Mouse (Mus musculus) liver, adult 2 months (tissue): Measurements from ENCODE around the gene Pappa. TPM values are rescaled to one million over a fixed set of nuclear protein-coding genes. Genes with fewer than 3 reads are reported as not detected.

Experiments
- DNase-seq: peaks from one replicate; pipeline ENCODE4 v3.0.0-alpha.2; 2011; ENCODE audit warnings: low read depth, low spot score; ENCODE audit errors: extremely low read depth
- H3K27ac ChIP-seq: fragments of 200-500 bp; replicated peaks from 2 replicates; pipeline ENCODE4 v1.5.1; 2012; ENCODE audit warnings: low read depth, mild to moderate bottlenecking, control low read depth, inconsistent platforms, low read length; ENCODE audit not compliant: insufficient read depth
- H3K27me3 ChIP-seq: fragments of 200-500 bp; 2 replicates; pipeline ENCODE4 v1.6.1; 2012; ENCODE audit warnings: mild to moderate bottlenecking, moderate library complexity, low read length, inconsistent platforms; ENCODE audit not compliant: control insufficient read depth, insufficient read depth
- H3K36me3 ChIP-seq: fragments of 200-500 bp; 2 replicates; pipeline ENCODE4 v1.6.1; 2012; ENCODE audit warnings: low read length, inconsistent platforms; ENCODE audit not compliant: control insufficient read depth, insufficient read depth
- H3K4me1 ChIP-seq: fragments of 200-500 bp; 2 replicates; pipeline ENCODE4 v1.6.1; 2011; ENCODE audit warnings: low read length; ENCODE audit not compliant: control insufficient read depth, insufficient read depth
- H3K4me3 ChIP-seq: fragments of 200-500 bp; 2 replicates; pipeline ENCODE4 v1.5.1; 2011; ENCODE audit warnings: low read depth, mild to moderate bottlenecking, control low read depth, low read length, moderate library complexity; ENCODE audit not compliant: insufficient read depth
- H3K79me2 ChIP-seq: fragments of 200-500 bp; 2 replicates; pipeline ENCODE4 v1.6.1; 2012; ENCODE audit warnings: inconsistent platforms, mild to moderate bottlenecking, low read length, moderate library complexity; ENCODE audit not compliant: control insufficient read depth, insufficient read depth
- H3K9ac ChIP-seq: fragments of 200-500 bp; 2 replicates; pipeline ENCODE4 v1.6.1; 2012; ENCODE audit warnings: low read depth, mild to moderate bottlenecking, control low read depth, inconsistent platforms, low read length
- CTCF ChIP-seq: fragments of 200-500 bp; IDR thresholded peaks from 2 replicates; pipeline ENCODE4 v1.5.1; 2011; ENCODE audit warnings: low read depth, low read length, control low read depth
- POLR2A ChIP-seq: fragments of 200-500 bp; IDR thresholded peaks from 2 replicates; pipeline ENCODE4 v1.6.1; 2011; ENCODE audit warnings: low read length, control low read depth; ENCODE audit not compliant: insufficient read depth; ENCODE audit errors: extremely low read depth
- WGBS: fragments of 180-500 bp; shearing (Covaris S2); methylation state at CpG from one replicate; pipeline ENCODE4 v1.1.7; 2018; 5-methylcytosine and 5-hydroxymethylcytosine counted together
- polyA plus RNA-seq: library from polyadenylated mRNA; depleted of rRNA; stranded (reverse); fragments of >200 nt; gene quantifications from 2 replicates; pipeline ENCODE4 v1.2.3, GENCODE M21; 2012
- total RNA-seq: library from RNA; depleted of rRNA; stranded (reverse); fragments of >200 nt; gene quantifications from 2 replicates; pipeline ENCODE4 v1.2.3, GENCODE M21; 2014

Pappa gene
- total and polyA plus RNA-seq, 2 experiments = 0.02 to 0.09 TPM

GRCm38 (mm10) chr4:65328486-65329308 lies 204.7 kb downstream of the Pappa start:
- Histone ChIP-seq H3K36me3 (no peaks in the 10 kb centered on the region), H3K27ac (no peak overlapping the region), H3K27me3 (no peaks in the 10 kb centered on the region), H3K9ac (no peak overlapping the region), H3K4me1 (no peaks in the 10 kb centered on the region), H3K79me2 (no peaks in the 10 kb centered on the region), H3K4me3 (no peak overlapping the region)
- no peak for DNase-seq
- TF ChIP-seq CTCF (no peak), POLR2A (no peak)
- WGBS = 85% methylated on average over 9 of the region's 9 CpGs

DNA sequence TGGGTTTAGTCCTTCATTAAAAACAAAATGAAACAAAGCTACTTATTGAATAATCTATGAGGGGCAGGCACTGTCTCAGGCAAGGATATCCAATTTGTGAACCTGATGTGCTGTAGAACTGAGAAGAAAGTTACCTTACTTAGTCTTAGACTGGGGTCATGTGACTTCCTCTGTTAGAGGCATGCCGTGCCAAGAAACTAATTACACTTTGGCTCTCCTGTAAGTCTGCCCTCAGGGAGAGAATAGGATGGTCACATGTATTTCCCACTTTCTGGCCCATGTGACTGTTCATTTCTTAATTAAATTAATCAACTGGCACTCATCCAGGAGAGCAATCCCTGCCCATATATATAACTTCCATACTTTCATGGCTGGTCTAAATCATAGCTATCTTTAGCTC lies 209.7 kb downstream of the Pappa start:
- H3K27me3 ChIP-seq = no peaks in the 10 kb centered on the region
- WGBS = 72% methylated on average over 1 of the region's 1 CpGs
- no peaks in the 10 kb centered on the region for H3K79me2 ChIP-seq
- no peaks in the 10 kb centered on the region for H3K36me3 ChIP-seq
- no peak for DNase-seq
- no peaks in the 10 kb centered on the region for H3K4me1 ChIP-seq
- no peak for TF ChIP-seq POLR2A
- TF ChIP-seq CTCF = no peak
- no peak overlapping the region for H3K27ac ChIP-seq
- no peak overlapping the region for H3K9ac ChIP-seq
- no peak overlapping the region for H3K4me3 ChIP-seq

DNA sequence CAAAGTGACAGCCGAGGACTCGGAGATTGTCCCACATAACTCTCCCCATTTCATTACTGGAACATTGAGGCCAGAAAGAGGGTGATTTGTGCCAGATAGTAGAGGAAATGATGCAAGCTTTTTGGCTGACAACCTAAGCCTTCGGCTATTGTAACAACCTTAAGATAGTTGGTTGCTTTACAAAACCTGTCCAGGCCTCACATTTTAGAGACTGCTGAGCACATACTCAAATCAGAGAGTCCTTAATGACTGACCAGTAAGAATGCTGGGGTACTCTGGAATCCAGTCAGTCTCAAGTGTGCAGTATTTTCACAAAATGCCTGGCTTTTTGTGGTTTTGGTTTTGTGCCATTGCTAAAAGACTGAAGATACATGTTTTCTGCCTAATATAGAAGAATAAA lies 217.8 kb downstream of the Pappa start:
- H3K4me1 ChIP-seq = no peaks in the 10 kb centered on the region
- TF ChIP-seq POLR2A (no peak), CTCF (no peak)
- no peaks in the 10 kb centered on the region for H3K79me2 ChIP-seq
- H3K27me3 ChIP-seq = no peaks in the 10 kb centered on the region
- H3K9ac ChIP-seq = no peak overlapping the region
- WGBS = 68% methylated on average over 3 of the region's 3 CpGs
- no peaks in the 10 kb centered on the region for H3K36me3 ChIP-seq
- DNase-seq = peak; percentile 24
- H3K27ac ChIP-seq = no peak overlapping the region
- no peak overlapping the region for H3K4me3 ChIP-seq

DNA sequence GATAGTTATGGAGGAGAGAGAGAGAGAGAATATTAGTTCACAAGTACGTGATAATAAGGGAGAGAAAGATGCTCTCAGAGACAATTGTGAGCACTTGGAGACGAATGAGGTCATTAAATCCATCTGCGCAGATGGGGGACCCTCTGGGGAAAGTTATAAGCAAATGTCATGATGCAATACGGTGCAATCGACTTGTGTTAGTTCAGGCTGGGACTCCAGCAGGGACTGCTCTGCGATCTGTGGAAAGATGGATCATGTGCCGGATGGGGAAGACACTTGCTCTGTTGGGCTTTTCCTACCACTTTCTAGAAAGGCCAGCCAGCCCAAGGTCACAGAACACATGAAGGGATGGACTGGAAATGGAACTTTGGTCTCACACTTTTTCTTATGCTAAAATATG lies 226.5 kb downstream of the Pappa start:
- no peak for DNase-seq
- no peaks in the 10 kb centered on the region for H3K4me1 ChIP-seq
- no peak overlapping the region for H3K9ac ChIP-seq
- H3K79me2 ChIP-seq = no peaks in the 10 kb centered on the region
- H3K4me3 ChIP-seq = no peak overlapping the region
- 86% methylated on average over 7 of the region's 7 CpGs for WGBS
- H3K27ac ChIP-seq = no peak overlapping the region
- no peaks in the 10 kb centered on the region for H3K36me3 ChIP-seq
- no peak for TF ChIP-seq POLR2A
- TF ChIP-seq CTCF = no peak
- H3K27me3 ChIP-seq = no peaks in the 10 kb centered on the region

- TF ChIP-seq CTCF (no peak), POLR2A (no peak)
- no peaks in the 10 kb centered on the region for H3K27me3 ChIP-seq
- no peak overlapping the region for H3K4me3 ChIP-seq
- no peak overlapping the region for H3K9ac ChIP-seq
- H3K36me3 ChIP-seq = no peaks in the 10 kb centered on the region
- no peak for DNase-seq
- no peak overlapping the region for H3K27ac ChIP-seq
- H3K79me2 ChIP-seq = no peaks in the 10 kb centered on the region
- no peaks in the 10 kb centered on the region for H3K4me1 ChIP-seq
- 79% methylated on average over 4 of the region's 4 CpGs for WGBS
These were observed 230.6 kb downstream of the Pappa start for GRCm38 (mm10) chr4:65354580-65354979.

DNA sequence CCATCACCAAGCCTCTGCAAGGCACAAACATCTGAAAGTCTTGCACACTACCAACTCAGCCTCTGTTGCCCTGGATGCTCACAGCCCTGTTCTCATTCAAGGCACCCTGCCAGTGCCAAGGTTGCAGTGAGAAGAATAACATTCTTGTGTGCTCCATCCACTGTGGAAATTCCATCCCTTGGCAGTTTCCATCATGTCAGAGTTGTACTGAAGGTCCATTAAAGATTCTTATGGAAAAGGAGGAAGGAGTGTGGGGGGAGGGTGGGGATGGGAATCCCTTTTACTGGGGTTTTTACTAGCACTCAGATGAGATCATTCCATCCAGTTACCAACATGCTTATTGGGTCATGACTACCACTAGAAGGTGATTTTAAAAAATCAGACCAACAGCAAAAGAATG lies 243.2 kb downstream of the Pappa start:
- Histone ChIP-seq H3K9ac (no peak overlapping the region), H3K36me3 (no peaks in the 10 kb centered on the region), H3K4me3 (no peak overlapping the region), H3K27me3 (no peaks in the 10 kb centered on the region), H3K79me2 (no peaks in the 10 kb centered on the region), H3K4me1 (no peaks in the 10 kb centered on the region), H3K27ac (no peak overlapping the region)
- no peak for DNase-seq
- TF ChIP-seq CTCF = no peak
- no peak for TF ChIP-seq POLR2A
